ENCODE assay signal across 19 mouse cellular contexts in genomic region chr2:4777291-4777690, GRCm38 (mm10). TPM values are rescaled to one million over a fixed set of nuclear protein-coding genes. Genes with fewer than 3 reads are reported as not detected.
DNase-seq lines count a peak whose midpoint lies in the region; ATAC-seq lines count a peak whose summit lies in the region.
"Had no signal": no experiment of that assay in that cellular context is flagged by ENCODE, and none has a peak within 500 bp of the region (broad histone marks: within the 10 kb centered on the region; RNA-seq: fewer than 3 reads in every experiment).

No protein-coding gene starts in this region.

- H3K4me1 ChIP-seq in heart, embryonic 11.5 days (ENCODE audit: control insufficient read depth, insufficient read depth, low read length), result no peaks in the 10 kb centered on the region; the same call in 1 of the 2 replicates
- H3K4me1 ChIP-seq in liver, embryonic 15.5 days (replicated peaks), result no peaks in the 10 kb centered on the region
- peaks cover 5% of the 10 kb centered on the region; the same call in 1 of the 2 replicates for H3K4me1 ChIP-seq in hindbrain, embryonic 13.5 days (replicated peaks)
- H3K4me1 ChIP-seq: hindbrain, embryonic 12.5 days; kidney, embryonic 15.5 days; limb, embryonic 12.5 days; stomach, embryonic 15.5 days had no signal

- H3K27me3 ChIP-seq in heart, embryonic 11.5 days (ENCODE audit: control insufficient read depth, insufficient read depth, low read length), result no peaks in the 10 kb centered on the region
- no peaks in the 10 kb centered on the region for H3K27me3 ChIP-seq in liver, embryonic 15.5 days
- H3K27me3 ChIP-seq in hindbrain, embryonic 13.5 days, result no peaks in the 10 kb centered on the region
- H3K27me3 ChIP-seq: hindbrain, embryonic 12.5 days; kidney, embryonic 15.5 days; limb, embryonic 12.5 days; stomach, embryonic 15.5 days had no signal

- 55% methylated on average over 8 of the region's 8 CpGs for WGBS in heart, embryonic 11.5 days (ENCODE audit: insufficient replicate concordance)
- 55% methylated on average over 8 of the region's 8 CpGs for WGBS in liver, embryonic 15.5 days (ENCODE audit: insufficient replicate concordance)
- 94% methylated on average over 8 of the region's 8 CpGs for WGBS in hindbrain, embryonic 13.5 days

- H3K4me3 ChIP-seq in heart, embryonic 11.5 days (ENCODE audit: low read depth, low read length), result no peak overlapping the region
- H3K4me3 ChIP-seq in liver, embryonic 15.5 days (replicated peaks), result no peak overlapping the region
- no peak overlapping the region for H3K4me3 ChIP-seq in hindbrain, embryonic 13.5 days
- H3K4me3 ChIP-seq: hindbrain, embryonic 12.5 days; kidney, embryonic 15.5 days; limb, embryonic 12.5 days; stomach, embryonic 15.5 days had no signal

- no peak for DNase-seq in heart, adult 9 months (ENCODE audit: low spot score in 2 of 2)
- no peak for DNase-seq in liver
- peak; percentile 26 for DNase-seq in lung, postnatal 36 days
- DNase-seq in cerebellum, postnatal 14 days, result no peak
- DNase-seq: adrenal gland, postnatal 25 days; cerebellum, adult 11 months; cerebellum, postnatal 10 days; embryo, embryonic 11 days; forebrain, postnatal 0 days; lung, embryonic 14.5 days; thymus, adult 2 months had no signal

- H3K4me2 ChIP-seq in heart, embryonic 11.5 days, result 0 out of 2 replicates have a peak overlapping the region, but pooled peaks have one; percentile 2
- no peak overlapping the region for H3K4me2 ChIP-seq in liver, embryonic 15.5 days
- H3K4me2 ChIP-seq in hindbrain, embryonic 13.5 days, result no peak overlapping the region
- H3K4me2 ChIP-seq: hindbrain, embryonic 12.5 days; kidney, embryonic 15.5 days; limb, embryonic 12.5 days; lung, embryonic 14.5 days; stomach, embryonic 15.5 days had no signal

- H3K36me3 ChIP-seq in heart, embryonic 11.5 days (ENCODE audit: control insufficient read depth, insufficient read depth, low read length), result no peaks in the 10 kb centered on the region
- no peaks in the 10 kb centered on the region for H3K36me3 ChIP-seq in liver, embryonic 15.5 days (replicated peaks)
- H3K36me3 ChIP-seq in hindbrain, embryonic 13.5 days, result no peaks in the 10 kb centered on the region
- H3K36me3 ChIP-seq: hindbrain, embryonic 12.5 days; kidney, embryonic 15.5 days; limb, embryonic 12.5 days; stomach, embryonic 15.5 days had no signal

- no peaks in the 10 kb centered on the region for H3K9me3 ChIP-seq in heart, embryonic 11.5 days (replicated peaks; ENCODE audit: control insufficient read depth, low read length)
- no peaks in the 10 kb centered on the region for H3K9me3 ChIP-seq in liver, embryonic 15.5 days (replicated peaks)
- H3K9me3 ChIP-seq in hindbrain, embryonic 13.5 days, result no peaks in the 10 kb centered on the region
- H3K9me3 ChIP-seq: hindbrain, embryonic 12.5 days; kidney, embryonic 15.5 days; limb, embryonic 12.5 days; stomach, embryonic 15.5 days had no signal

- no peak for ATAC-seq in heart, embryonic 11.5 days (replicated peaks; ENCODE audit: insufficient number of reproducible peaks, low FRiP score, low TSS enrichment)
- ATAC-seq in liver, embryonic 15.5 days (ENCODE audit: insufficient read depth), result peak; percentile 47; the same call in 1 of the 2 replicates
- ATAC-seq in granulocyte monocyte progenitor cell, adult 5-6 weeks (replicated peaks; ENCODE audit: poor library complexity, severe bottlenecking), result peak; percentile 96
- no peak for ATAC-seq in hindbrain, embryonic 13.5 days (ENCODE audit: low FRiP score)
- ATAC-seq: forebrain, postnatal 0 days had no signal

- H3K27ac ChIP-seq in heart, embryonic 11.5 days (ENCODE audit: low read depth, low read length), result no peak overlapping the region
- no peak overlapping the region for H3K27ac ChIP-seq in liver, embryonic 15.5 days (replicated peaks)
- no peak overlapping the region for H3K27ac ChIP-seq in hindbrain, embryonic 13.5 days
- H3K27ac ChIP-seq: hindbrain, embryonic 12.5 days; kidney, embryonic 15.5 days; limb, embryonic 12.5 days; stomach, embryonic 15.5 days had no signal

- no peak overlapping the region for H3K9ac ChIP-seq in heart, embryonic 11.5 days (ENCODE audit: low read depth, low read length)
- no peak overlapping the region for H3K9ac ChIP-seq in liver, embryonic 15.5 days
- no peak overlapping the region for H3K9ac ChIP-seq in hindbrain, embryonic 13.5 days
- H3K9ac ChIP-seq: forebrain, postnatal 0 days; hindbrain, embryonic 12.5 days; kidney, embryonic 15.5 days; limb, embryonic 12.5 days; lung, embryonic 14.5 days; stomach, embryonic 15.5 days had no signal

RNA-seq across cellular contexts. Expression of gene Bend7, which starts 59.7 kb away (rescaled TPM):
- polyA plus RNA-seq in heart, embryonic 11.5 days (2014; fragmentation: Nextera tagmentation; extraction: Ambion mirVana), result 1.3 and 1.9 TPM in 2 replicates
- polyA plus RNA-seq in liver, embryonic 15.5 days (2015; fragmentation: Nextera tagmentation; extraction: Ambion mirVana), result 1.4 and 1.7 TPM in 2 replicates
- total RNA-seq in granulocyte monocyte progenitor cell, adult 5-6 weeks (2014; fragmentation: Nextera tagmentation), result not detected in 2 replicates
- total RNA-seq in granulocyte monocyte progenitor cell, adult 5-6 weeks (2017), result not detected in 2 replicates
- polyA plus RNA-seq in hindbrain, embryonic 13.5 days (2015; fragmentation: Nextera tagmentation; extraction: Ambion mirVana), result 6.3 and 6.9 TPM in 2 replicates

Comparison
In these comparisons a context has a peak if more than half of its experiments do, and no peak if none do; other contexts are left out.
1. ATAC-seq: peak in liver, embryonic 15.5 days (single experiment) and granulocyte monocyte progenitor cell, adult 5-6 weeks (single experiment); none in heart, embryonic 11.5 days (single experiment) and hindbrain, embryonic 13.5 days (single experiment).